Mouse (Mus musculus) midbrain, embryonic 11.5 days (tissue): ENCODE results near the gene Kmt2b. TPM values are rescaled to one million over a fixed set of nuclear protein-coding genes. Genes with fewer than 3 reads are reported as not detected.

ENCODE experiments used
- ATAC-seq: fragments of 200-750 bp; cut with Nextera tagmentation; 2 replicates; pipeline ENCODE4 v1.8.0; 2017; ENCODE audit warnings: moderate TSS enrichment, moderate library complexity; ENCODE audit not compliant: low FRiP score
- DNase-seq: peaks from one replicate; pipeline ENCODE4 v3.0.0; 2015; ENCODE audit warnings: low spot score; ENCODE audit errors: missing footprints
- H3K27ac ChIP-seq: fragments of 300-500 bp; sonication (generic); 2 replicates; pipeline ENCODE4 v1.5.1; 2014; ENCODE audit warnings: low read depth, low read length
- H3K27me3 ChIP-seq: fragments of 300-500 bp; sonication (generic); 2 replicates; pipeline ENCODE4 v1.6.1; 2014; ENCODE audit warnings: mild to moderate bottlenecking, low read length, moderate library complexity, mixed read lengths; ENCODE audit not compliant: control insufficient read depth, insufficient read depth
- H3K36me3 ChIP-seq: fragments of 300-500 bp; sonication (generic); 2 replicates; pipeline ENCODE4 v1.6.1; 2014; ENCODE audit warnings: mild to moderate bottlenecking, low read length, moderate library complexity, mixed read lengths; ENCODE audit not compliant: control insufficient read depth, insufficient read depth
- H3K4me1 ChIP-seq: fragments of 300-500 bp; sonication (generic); 2 replicates; pipeline ENCODE4 v1.6.1; 2014; ENCODE audit warnings: low read length; ENCODE audit not compliant: control insufficient read depth, insufficient read depth
- H3K4me2 ChIP-seq: fragments of 300-500 bp; sonication (generic); 2 replicates; pipeline ENCODE4 v1.6.1; 2014; ENCODE audit warnings: mild to moderate bottlenecking, moderate library complexity
- H3K4me3 ChIP-seq: fragments of 300-500 bp; sonication (generic); 2 replicates; pipeline ENCODE4 v1.5.1; 2014; ENCODE audit warnings: low read depth, low read length
- H3K9ac ChIP-seq: fragments of 300-500 bp; sonication (generic); 2 replicates; pipeline ENCODE4 v1.6.1; 2014; ENCODE audit warnings: low read length
- H3K9me3 ChIP-seq: fragments of 300-500 bp; sonication (generic); 2 replicates; pipeline ENCODE4 v1.6.1; 2016; ENCODE audit warnings: low read length; ENCODE audit not compliant: control insufficient read depth
- WGBS: fragments of 180-500 bp; shearing (Covaris S2); extraction: QIAGEN DNeasy Blood & Tissue Kit; methylation state at CpG from one replicate; pipeline ENCODE4 v1.1.7; 2014; 5-methylcytosine and 5-hydroxymethylcytosine counted together
- polyA plus RNA-seq: library from polyadenylated mRNA; unstranded; fragments of >200 nt; fragmentation: Nextera tagmentation; extraction: Ambion mirVana; gene quantifications from 2 replicates; pipeline ENCODE4 v1.2.1, GENCODE M21; 2014

The Kmt2b gene
- polyA plus RNA-seq, 1 experiment from 2014 or later = 10.7 TPM

DNA sequence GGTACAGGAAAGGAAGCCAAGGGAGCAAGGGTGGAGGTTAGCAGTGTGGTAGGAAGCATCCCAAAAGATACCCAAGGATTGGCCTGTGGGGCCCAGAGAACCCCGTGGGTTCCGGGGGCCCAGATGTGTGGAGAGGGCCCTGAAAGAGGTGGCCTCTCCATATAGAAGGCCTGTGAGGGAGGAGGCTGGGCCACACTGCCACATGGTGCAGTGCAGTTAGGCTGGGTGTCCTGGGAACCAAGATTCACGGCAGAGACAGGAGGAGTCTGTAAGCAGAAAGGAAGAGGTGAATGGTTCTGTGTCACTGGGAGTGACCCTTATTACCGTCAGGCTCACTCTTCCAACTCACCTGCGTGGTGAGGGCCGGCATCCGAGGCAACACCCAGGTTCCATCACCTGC is 48.0 kb downstream of the Kmt2b start:
- Histone ChIP-seq H3K4me3 (no peak overlapping the region), H3K9ac (no peak overlapping the region), H3K27ac (no peak overlapping the region), H3K36me3 (peaks cover 3% of the 10 kb centered on the region; the same call in 1 of the 2 replicates), H3K9me3 (no peaks in the 10 kb centered on the region), H3K4me2 (no peak overlapping the region), H3K4me1 (peaks cover 4% of the 10 kb centered on the region), H3K27me3 (no peaks in the 10 kb centered on the region)
- ATAC-seq (no peak), DNase-seq (no peak)
- 89% methylated on average over 7 of the region's 7 CpGs for WGBS

DNA sequence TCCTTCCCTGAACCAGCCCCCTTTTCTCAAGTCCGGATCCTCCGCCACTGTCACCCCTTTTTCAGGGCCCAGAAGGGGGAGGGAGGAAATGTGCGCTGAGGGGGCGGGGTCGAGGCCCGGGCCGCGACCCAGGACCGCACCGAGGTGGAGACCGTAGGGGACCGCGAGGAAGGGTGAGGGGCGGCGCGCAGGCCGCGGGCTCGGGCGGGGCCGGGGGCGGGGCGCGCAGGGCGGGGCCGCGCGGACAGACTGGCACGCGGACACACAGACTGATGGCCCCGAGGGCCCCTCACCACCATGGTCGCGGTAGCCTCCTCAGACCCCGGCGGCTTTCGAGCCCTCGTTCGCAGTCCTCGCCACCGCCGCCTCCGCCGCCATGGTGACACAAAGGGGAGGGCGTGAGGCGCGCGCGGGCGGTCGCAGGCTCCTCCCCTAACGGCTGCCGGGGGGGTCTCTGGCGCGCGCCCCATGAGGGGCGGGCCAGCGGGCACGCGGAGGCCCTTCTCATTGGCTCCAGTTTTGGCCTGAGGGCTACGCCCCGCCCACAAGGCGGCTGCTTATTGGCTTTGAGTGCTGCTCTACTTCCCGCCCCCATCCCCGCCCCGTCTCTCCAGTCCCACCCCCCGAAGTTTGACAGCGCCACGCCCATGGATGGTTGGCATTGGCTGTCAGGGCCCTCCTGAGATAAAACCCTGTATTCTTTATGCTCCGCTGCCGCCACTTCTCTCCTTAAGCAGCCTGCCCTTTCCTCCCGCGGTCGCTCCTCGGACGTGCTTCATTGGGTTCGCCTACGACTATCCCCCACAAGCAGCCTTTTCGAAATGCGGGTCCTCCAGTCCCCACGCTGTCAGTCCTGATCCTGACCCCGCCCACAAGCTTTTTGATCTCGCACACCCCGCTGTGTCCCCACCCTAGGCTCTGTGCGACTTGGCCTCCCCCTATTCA is 53.6 kb downstream of the Kmt2b start, which contains the start of gene Arhgap33:
TSS of gene Arhgap33 (minus strand) at position 428 of the 945 bp plus-strand sequence.
- Histone ChIP-seq H3K9ac (peak within 1 kb of the TSS; percentile 82), H3K4me3 (peak within 1 kb of the TSS; percentile 49), H3K9me3 (no peaks in the 10 kb centered on the region), H3K4me1 (peaks cover 26% of the 10 kb centered on the region), H3K36me3 (peaks cover 14% of the 10 kb centered on the region), H3K27me3 (no peaks in the 10 kb centered on the region), H3K27ac (peak within 1 kb of the TSS; percentile 67), H3K4me2 (peak within 1 kb of the TSS; percentile 91)
- ATAC-seq (peak; percentile 94), DNase-seq (peak; percentile 100)
- under 1% methylated on average over 72 of the region's 84 CpGs for WGBS

DNA sequence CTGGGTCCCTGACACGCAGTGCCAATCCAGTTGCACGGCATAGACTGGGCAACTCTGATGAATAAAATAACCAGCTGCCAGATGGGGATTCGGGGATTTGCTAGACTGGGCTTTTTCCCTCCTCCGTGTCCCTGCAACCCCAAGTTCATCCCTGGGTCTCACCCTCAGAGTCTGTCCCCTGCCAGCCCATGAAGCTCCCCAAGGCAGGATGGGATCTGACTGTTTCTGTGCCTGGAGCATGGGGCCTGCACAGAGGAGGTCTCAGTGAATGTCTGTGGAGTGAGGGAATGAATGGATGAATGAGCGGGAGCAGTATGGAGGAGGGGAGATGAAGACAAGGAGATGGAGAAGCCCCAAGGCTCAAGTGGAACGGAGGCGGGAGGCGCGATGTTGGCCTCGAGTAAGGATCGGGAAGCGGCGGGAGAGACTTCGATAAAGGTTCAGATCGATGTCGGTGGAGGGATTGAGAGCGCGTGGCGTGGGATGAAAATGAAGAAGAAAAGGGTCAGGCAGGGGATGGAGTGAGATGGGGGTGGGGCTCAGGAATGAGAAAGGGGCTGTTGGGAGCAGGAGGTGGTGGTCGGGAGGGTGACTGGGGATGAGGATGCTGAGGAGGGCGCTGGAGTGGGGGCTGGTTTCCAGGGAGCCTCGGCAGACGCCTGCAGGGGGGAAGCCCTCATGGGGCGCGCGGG is 54.4 kb downstream of the Kmt2b start:
- peak overlapping the region; percentile 49 for H3K4me3 ChIP-seq
- H3K4me2 ChIP-seq = peak overlapping the region; percentile 91
- H3K9me3 ChIP-seq = no peaks in the 10 kb centered on the region
- DNase-seq = peak; percentile 95
- peak overlapping the region; percentile 20 for H3K27ac ChIP-seq
- peaks cover 26% of the 10 kb centered on the region for H3K4me1 ChIP-seq
- peaks cover 15% of the 10 kb centered on the region for H3K36me3 ChIP-seq
- ATAC-seq = peak; percentile 49
- WGBS = 6% methylated on average over 25 of the region's 26 CpGs
- no peaks in the 10 kb centered on the region for H3K27me3 ChIP-seq
- H3K9ac ChIP-seq = peak overlapping the region; percentile 82

DNA sequence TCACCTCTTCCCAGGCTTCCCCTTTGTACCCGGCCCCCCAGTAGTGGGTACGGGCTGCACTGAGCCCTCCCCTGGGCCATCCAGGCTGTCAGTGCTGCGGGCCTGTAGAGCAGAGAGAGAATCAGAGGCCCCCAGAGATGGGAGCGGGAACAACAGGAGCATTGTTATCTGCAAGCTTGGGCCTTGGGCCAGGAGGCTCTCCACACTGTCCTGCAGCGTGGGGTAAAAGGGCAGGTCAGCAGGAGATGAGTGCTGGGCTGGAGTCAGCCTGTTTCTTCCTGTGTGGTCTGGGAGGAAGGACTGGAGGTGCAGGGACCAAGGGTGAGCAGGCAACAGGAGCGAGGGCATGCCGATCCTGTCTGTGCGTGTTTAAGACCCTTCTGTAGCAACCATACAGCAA is 55.6 kb downstream of the Kmt2b start:
- H3K27me3 ChIP-seq = no peaks in the 10 kb centered on the region
- peak overlapping the region; percentile 82 for H3K9ac ChIP-seq
- H3K4me2 ChIP-seq = peak overlapping the region; percentile 91
- WGBS = 17% methylated on average over 8 of the region's 8 CpGs
- no peak overlapping the region for H3K27ac ChIP-seq
- H3K9me3 ChIP-seq = no peaks in the 10 kb centered on the region
- peaks cover 23% of the 10 kb centered on the region for H3K36me3 ChIP-seq
- H3K4me3 ChIP-seq = peak overlapping the region; percentile 49
- DNase-seq (no peak), ATAC-seq (no peak)
- peaks cover 26% of the 10 kb centered on the region for H3K4me1 ChIP-seq

DNA sequence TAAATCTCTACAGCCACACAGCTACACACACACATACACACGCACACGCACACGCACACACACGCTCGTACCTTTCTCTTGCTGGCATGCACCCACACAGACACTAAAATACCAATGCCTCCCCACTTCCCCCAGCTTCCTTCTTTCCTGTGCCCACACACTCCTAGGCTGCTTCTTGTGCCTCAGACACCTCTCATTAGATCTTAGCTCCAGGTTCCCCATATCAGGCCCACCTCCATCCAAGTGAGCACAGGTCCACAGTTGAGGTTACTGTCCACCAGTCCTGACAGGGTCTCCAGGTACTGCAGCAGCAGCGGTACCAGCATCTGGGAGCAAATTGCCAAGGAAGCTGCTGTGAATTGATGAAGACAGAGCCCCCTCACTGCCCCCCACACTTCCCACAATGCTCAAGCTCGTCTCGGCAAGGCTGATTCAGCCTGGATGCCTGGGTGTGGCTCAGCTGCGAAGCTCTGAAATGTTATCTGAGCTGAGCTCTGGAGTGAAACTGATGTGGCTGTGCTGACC is 57.2 kb downstream of the Kmt2b start:
- Histone ChIP-seq H3K27me3 (no peaks in the 10 kb centered on the region), H3K4me3 (no peak overlapping the region), H3K9me3 (no peaks in the 10 kb centered on the region), H3K4me1 (peaks cover 26% of the 10 kb centered on the region), H3K27ac (no peak overlapping the region), H3K9ac (no peak overlapping the region), H3K4me2 (no peak overlapping the region), H3K36me3 (peaks cover 32% of the 10 kb centered on the region)
- DNase-seq (no peak), ATAC-seq (no peak)
- WGBS = 90% methylated on average over 9 of the region's 9 CpGs

DNA sequence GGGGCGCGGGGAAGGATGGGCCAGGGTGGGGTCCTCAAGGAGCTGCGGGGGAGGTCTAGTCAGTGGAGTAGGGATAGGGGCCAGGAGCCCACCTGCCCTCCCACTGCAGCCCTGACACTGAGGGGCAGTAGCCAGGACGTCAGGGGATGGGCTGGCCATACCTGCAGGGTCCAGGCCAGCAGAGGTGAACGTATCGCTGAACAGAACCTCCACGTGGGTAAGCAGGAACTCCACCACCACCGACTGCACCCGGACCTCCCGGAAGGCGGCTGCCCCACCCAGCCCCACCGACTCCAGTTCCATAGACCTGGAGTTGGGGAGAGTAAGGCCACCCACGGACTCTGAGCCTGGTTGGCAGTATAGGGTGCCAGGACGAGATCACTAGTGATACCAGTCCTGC is 61.5 kb downstream of the Kmt2b start:
- H3K4me1 ChIP-seq = peaks cover 2% of the 10 kb centered on the region
- H3K4me3 ChIP-seq = no peak overlapping the region
- peaks cover 53% of the 10 kb centered on the region for H3K36me3 ChIP-seq
- DNase-seq (no peak), ATAC-seq (no peak)
- no peak overlapping the region for H3K27ac ChIP-seq
- no peaks in the 10 kb centered on the region for H3K9me3 ChIP-seq
- 72% methylated on average over 14 of the region's 14 CpGs for WGBS
- H3K27me3 ChIP-seq = no peaks in the 10 kb centered on the region
- H3K4me2 ChIP-seq = no peak overlapping the region
- no peak overlapping the region for H3K9ac ChIP-seq

DNA sequence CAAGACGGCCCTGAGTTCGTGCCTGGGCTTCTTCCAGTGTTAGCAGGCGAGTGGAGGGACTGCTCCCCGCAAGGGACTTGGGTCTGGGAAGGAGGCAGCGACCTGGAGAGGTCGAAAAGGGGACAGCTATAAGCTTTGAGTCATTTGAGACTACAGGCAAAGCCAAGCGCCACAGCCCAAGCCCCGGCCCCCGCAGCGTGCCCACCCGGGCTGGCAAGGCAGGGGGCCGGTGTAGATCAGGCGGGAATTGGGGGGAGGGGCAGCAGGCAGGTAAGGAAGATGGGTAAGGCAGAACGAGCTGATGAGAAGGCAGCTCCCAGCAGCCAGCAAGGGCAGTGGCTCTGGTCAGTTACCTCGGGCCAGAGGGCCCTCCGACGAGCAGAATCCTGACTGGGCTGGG is 62.1 kb downstream of the Kmt2b start:
- H3K9ac ChIP-seq = no peak overlapping the region
- H3K4me2 ChIP-seq = no peak overlapping the region
- H3K9me3 ChIP-seq = no peaks in the 10 kb centered on the region
- H3K36me3 ChIP-seq = peaks cover 49% of the 10 kb centered on the region
- H3K27ac ChIP-seq = no peak overlapping the region
- DNase-seq (no peak), ATAC-seq (no peak; the same call in 1 of the 2 replicates)
- H3K4me3 ChIP-seq = no peak overlapping the region
- H3K27me3 ChIP-seq = no peaks in the 10 kb centered on the region
- WGBS = 23% methylated on average over 17 of the region's 17 CpGs
- H3K4me1 ChIP-seq = no peaks in the 10 kb centered on the region

DNA sequence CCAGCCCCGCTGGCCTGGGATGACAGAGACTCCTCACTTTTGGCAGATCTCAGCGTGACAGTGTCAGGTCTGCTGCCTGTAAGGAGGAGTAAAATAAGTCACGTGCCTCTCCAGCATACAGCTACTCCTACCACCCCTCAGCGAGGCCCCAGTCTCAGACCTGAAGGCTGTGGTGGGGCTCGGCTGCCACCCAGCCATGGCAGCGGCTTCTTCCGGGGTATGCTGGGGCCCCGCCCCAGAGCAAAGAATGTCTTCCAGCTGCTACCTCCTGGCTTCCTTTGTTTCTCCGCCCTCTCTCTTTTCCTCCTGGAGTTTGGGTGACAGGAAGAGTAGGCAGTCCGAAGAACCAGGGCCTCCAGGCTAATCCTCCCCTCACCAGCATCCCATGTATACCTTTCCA is 62.6 kb downstream of the Kmt2b start:
- Histone ChIP-seq H3K27me3 (no peaks in the 10 kb centered on the region), H3K9me3 (no peaks in the 10 kb centered on the region), H3K9ac (no peak overlapping the region), H3K36me3 (peaks cover 49% of the 10 kb centered on the region), H3K4me3 (no peak overlapping the region), H3K4me2 (no peak overlapping the region), H3K27ac (no peak overlapping the region), H3K4me1 (no peaks in the 10 kb centered on the region)
- WGBS = 38% methylated on average over 10 of the region's 10 CpGs
- ATAC-seq (no peak), DNase-seq (no peak)

DNA sequence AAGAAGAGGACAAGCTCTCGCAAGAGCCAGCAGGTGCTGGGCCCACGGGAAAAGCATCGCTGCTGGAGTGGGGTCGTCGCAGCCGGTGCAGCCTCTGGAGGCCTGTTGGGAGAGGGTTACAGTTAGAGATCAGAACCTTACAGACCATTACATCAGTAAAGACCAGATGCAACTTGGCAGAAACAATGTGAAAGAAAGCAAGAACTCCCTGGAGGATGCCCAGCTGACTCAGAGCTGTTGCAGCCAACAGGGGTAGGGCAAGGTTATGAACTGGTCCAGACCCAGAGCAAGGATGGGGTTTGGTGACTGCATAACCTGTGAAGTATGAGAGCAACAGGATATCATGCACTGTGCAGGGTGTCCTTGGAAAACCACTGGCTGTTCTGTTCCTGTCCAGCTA is 64.0 kb downstream of the Kmt2b start:
- WGBS = 82% methylated on average over 6 of the region's 6 CpGs
- H3K9ac ChIP-seq = no peak overlapping the region
- no peaks in the 10 kb centered on the region for H3K9me3 ChIP-seq
- no peak overlapping the region for H3K4me3 ChIP-seq
- no peak for DNase-seq
- peaks cover 42% of the 10 kb centered on the region for H3K36me3 ChIP-seq
- no peak overlapping the region for H3K27ac ChIP-seq
- no peak for ATAC-seq
- H3K27me3 ChIP-seq = no peaks in the 10 kb centered on the region
- no peak overlapping the region for H3K4me2 ChIP-seq
- no peaks in the 10 kb centered on the region for H3K4me1 ChIP-seq
